Mouse (Mus musculus): ENCODE measurements around the gene Tomm40l. TPM values are rescaled to one million over a fixed set of nuclear protein-coding genes. Genes with fewer than 3 reads are reported as not detected.

Gene Tomm40l
- total RNA-seq, 2 experiments from 2014 or later = 15.4 to 25.7 TPM

Other genes starting within 250 kb of the Tomm40l start
- gene Fcgr2b, start 246.0 kb downstream of the Tomm40l start, total RNA-seq (2015) = 142 and 144 TPM in 2 replicates
- 99.9 and 118 TPM in 2 replicates for gene Fcgr2b, start 246.0 kb downstream of the Tomm40l start, total RNA-seq (2017)
- gene Fcgr4, start 203.6 kb downstream of the Tomm40l start, total RNA-seq (2015) = 5.4 and 10.5 TPM in 2 replicates
- gene Fcgr4, start 203.6 kb downstream of the Tomm40l start, total RNA-seq (2017) = 7.7 and 8.0 TPM in 2 replicates
- 384 and 416 TPM in 2 replicates for gene Fcgr3, start 157.6 kb downstream of the Tomm40l start, total RNA-seq (2015)
- 406 and 474 TPM in 2 replicates for gene Fcgr3, start 157.6 kb downstream of the Tomm40l start, total RNA-seq (2017)
- gene Cfap126, start 108.6 kb downstream of the Tomm40l start, total RNA-seq (2015) = 2.0 and 4.2 TPM in 2 replicates
- gene Cfap126, start 108.6 kb downstream of the Tomm40l start, total RNA-seq (2017) = 1.0 and 4.8 TPM in 2 replicates
- 154 and 160 TPM in 2 replicates for gene Sdhc, start 71.9 kb downstream of the Tomm40l start, total RNA-seq (2015)
- gene Sdhc, start 71.9 kb downstream of the Tomm40l start, total RNA-seq (2017) = 63.2 and 69.4 TPM in 2 replicates
- gene Mpz, start 71.8 kb downstream of the Tomm40l start, total RNA-seq (2015) = not detected in 2 replicates
- not detected in 2 replicates for gene Mpz, start 71.8 kb downstream of the Tomm40l start, total RNA-seq (2017)
- 12.8 and 14.4 TPM in 2 replicates for gene Pcp4l1, start 26.2 kb downstream of the Tomm40l start, total RNA-seq (2015)
- gene Pcp4l1, start 26.2 kb downstream of the Tomm40l start, total RNA-seq (2017) = 7.1 and 8.5 TPM in 2 replicates
- gene Nr1i3, start 8.5 kb downstream of the Tomm40l start, total RNA-seq (2015) = not detected in 2 replicates
- 0.12 and 0.17 TPM in 2 replicates for gene Nr1i3, start 8.5 kb downstream of the Tomm40l start, total RNA-seq (2017)
- 0.94 and 2.3 TPM in 2 replicates for gene Apoa2, start 2.5 kb upstream of the Tomm40l start, total RNA-seq (2015)
- gene Apoa2, start 2.5 kb upstream of the Tomm40l start, total RNA-seq (2017) = not detected in 2 replicates
- gene Fcer1g, start 11.9 kb upstream of the Tomm40l start, total RNA-seq (2015) = 293 and 379 TPM in 2 replicates
- 101 and 178 TPM in 2 replicates for gene Fcer1g, start 11.9 kb upstream of the Tomm40l start, total RNA-seq (2017)
- not detected in 2 replicates for gene Adamts4, start 27.9 kb upstream of the Tomm40l start, total RNA-seq (2015)
- gene Adamts4, start 27.9 kb upstream of the Tomm40l start, total RNA-seq (2017) = not detected in 2 replicates
- 255 and 280 TPM in 2 replicates for gene Ndufs2, start 28.9 kb upstream of the Tomm40l start, total RNA-seq (2015)
- 323 and 395 TPM in 2 replicates for gene Ndufs2, start 28.9 kb upstream of the Tomm40l start, total RNA-seq (2017)
- 14.7 and 16.1 TPM in 2 replicates for gene B4galt3, start 47.8 kb upstream of the Tomm40l start, total RNA-seq (2015)
- gene B4galt3, start 47.8 kb upstream of the Tomm40l start, total RNA-seq (2017) = 18.0 and 22.6 TPM in 2 replicates
- 18.0 and 20.2 TPM in 2 replicates for gene Ppox, start 58.7 kb upstream of the Tomm40l start, total RNA-seq (2015)
- gene Ppox, start 58.7 kb upstream of the Tomm40l start, total RNA-seq (2017) = 10.3 and 15.0 TPM in 2 replicates
- 36.0 and 38.2 TPM in 2 replicates for gene Usp21, start 65.5 kb upstream of the Tomm40l start, total RNA-seq (2015)
- gene Usp21, start 65.5 kb upstream of the Tomm40l start, total RNA-seq (2017) = 18.7 and 24.5 TPM in 2 replicates
- 127 and 149 TPM in 2 replicates for gene Ufc1, start 72.5 kb upstream of the Tomm40l start, total RNA-seq (2015)
- 93.2 and 115 TPM in 2 replicates for gene Ufc1, start 72.5 kb upstream of the Tomm40l start, total RNA-seq (2017)
- gene Dedd, start 106.6 kb upstream of the Tomm40l start, total RNA-seq (2015) = 24.6 and 25.4 TPM in 2 replicates
- gene Dedd, start 106.6 kb upstream of the Tomm40l start, total RNA-seq (2017) = 11.6 and 18.6 TPM in 2 replicates
- 7.6 and 9.8 TPM in 2 replicates for gene Nit1, start 123.1 kb upstream of the Tomm40l start, total RNA-seq (2015)
- gene Nit1, start 123.1 kb upstream of the Tomm40l start, total RNA-seq (2017) = 31.7 and 34.1 TPM in 2 replicates
- 50.2 and 52.3 TPM in 2 replicates for gene Pfdn2, start 123.2 kb upstream of the Tomm40l start, total RNA-seq (2015)
- 35.5 and 52.3 TPM in 2 replicates for gene Pfdn2, start 123.2 kb upstream of the Tomm40l start, total RNA-seq (2017)
- 0.96 TPM in 1 of 2 replicates, not detected in the other for gene Klhdc9, start 138.3 kb upstream of the Tomm40l start, total RNA-seq (2015)
- 0.33 and 0.71 TPM in 2 replicates for gene Klhdc9, start 138.3 kb upstream of the Tomm40l start, total RNA-seq (2017)
- gene Nectin4, start 147.6 kb upstream of the Tomm40l start, total RNA-seq (2015) = 0.15 and 0.49 TPM in 2 replicates
- gene Nectin4, start 147.6 kb upstream of the Tomm40l start, total RNA-seq (2017) = 0.37 and 0.84 TPM in 2 replicates
- gene Arhgap30, start 166.4 kb upstream of the Tomm40l start, total RNA-seq (2015) = 30.2 and 31.7 TPM in 2 replicates
- gene Arhgap30, start 166.4 kb upstream of the Tomm40l start, total RNA-seq (2017) = 68.0 and 70.5 TPM in 2 replicates
- gene Usf1, start 188.8 kb upstream of the Tomm40l start, total RNA-seq (2015) = 16.3 and 17.1 TPM in 2 replicates
- gene Usf1, start 188.8 kb upstream of the Tomm40l start, total RNA-seq (2017) = 61.3 and 64.3 TPM in 2 replicates
- gene Tstd1, start 196.4 kb upstream of the Tomm40l start, total RNA-seq (2015) = 0.42 and 0.67 TPM in 2 replicates
- gene Tstd1, start 196.4 kb upstream of the Tomm40l start, total RNA-seq (2017) = 1.9 and 3.8 TPM in 2 replicates
- 0.15 and 0.44 TPM in 2 replicates for gene F11r, start 215.0 kb upstream of the Tomm40l start, total RNA-seq (2015)
- 0.68 TPM in 1 of 2 replicates, not detected in the other for gene F11r, start 215.0 kb upstream of the Tomm40l start, total RNA-seq (2017)

Data from megakaryocyte progenitor cell, adult 5-6 weeks (primary cell).